22 mouse cellular contexts compared by ENCODE assay signal in genomic region chr13:60179641-60180040, GRCm38 (mm10). TPM values are rescaled to one million over a fixed set of nuclear protein-coding genes. Genes with fewer than 3 reads are reported as not detected.
DNase-seq lines count a peak whose midpoint lies in the region; ATAC-seq and TF ChIP-seq lines count a peak whose summit lies in the region.
"Had no signal": no experiment of that assay in that cellular context is flagged by ENCODE, and none has a peak within 500 bp of the region (broad histone marks: within the 10 kb centered on the region; RNA-seq: fewer than 3 reads in every experiment).

No protein-coding gene starts in this region.

- no peak overlapping the region for H3K4me2 ChIP-seq in hindbrain, postnatal 0 days (ENCODE audit: low read depth, low read length)
- no peak overlapping the region for H3K4me2 ChIP-seq in embryonic facial prominence, embryonic 14.5 days (ENCODE audit: low read depth, low read length)
- no peak overlapping the region for H3K4me2 ChIP-seq in intestine, embryonic 16.5 days (ENCODE audit: low read depth, low read length)
- H3K4me2 ChIP-seq: forebrain, embryonic 12.5 days; heart, embryonic 13.5 days; hindbrain, embryonic 13.5 days; intestine, embryonic 15.5 days had no signal

- WGBS in hindbrain, embryonic 10.5 days = 81% methylated on average over 4 of the region's 4 CpGs
- WGBS in hindbrain, postnatal 0 days = 81% methylated on average over 4 of the region's 4 CpGs
- WGBS in embryonic facial prominence, embryonic 10.5 days = 72% methylated on average over 4 of the region's 4 CpGs
- 72% methylated on average over 4 of the region's 4 CpGs for WGBS in embryonic facial prominence, embryonic 14.5 days
- WGBS in intestine, embryonic 16.5 days = 81% methylated on average over 4 of the region's 4 CpGs

- H3K9me3 ChIP-seq in hindbrain, embryonic 10.5 days = peaks cover 4% of the 10 kb centered on the region; the same call in 1 of the 2 replicates
- no peaks in the 10 kb centered on the region for H3K9me3 ChIP-seq in hindbrain, postnatal 0 days (ENCODE audit: low read length)
- H3K9me3 ChIP-seq in embryonic facial prominence, embryonic 10.5 days = no peaks in the 10 kb centered on the region
- no peaks in the 10 kb centered on the region for H3K9me3 ChIP-seq in embryonic facial prominence, embryonic 14.5 days (ENCODE audit: control insufficient read depth, low read length)
- no peaks in the 10 kb centered on the region for H3K9me3 ChIP-seq in intestine, embryonic 16.5 days (ENCODE audit: control insufficient read depth, low read length)
- H3K9me3 ChIP-seq: forebrain, embryonic 12.5 days; hindbrain, embryonic 13.5 days; intestine, embryonic 15.5 days had no signal

- TF ChIP-seq CTCF in hindbrain, postnatal 0 days (IDR thresholded peaks at IDR 0.05; ENCODE audit: low read depth) = no peak

- ATAC-seq in hindbrain, postnatal 0 days = no peak
- no peak for ATAC-seq in embryonic facial prominence, embryonic 14.5 days (ENCODE audit: low read depth)
- ATAC-seq in intestine, embryonic 16.5 days = no peak
- no peak for ATAC-seq in activated CD4-positive, CD25-positive, alpha-beta regulatory T cell, adult 4 months
- ATAC-seq: intestine, embryonic 15.5 days had no signal

- 0 out of 2 replicates have a peak overlapping the region, but pooled peaks have one; percentile 99 for H3K27ac ChIP-seq in hindbrain, embryonic 10.5 days
- no peak overlapping the region for H3K27ac ChIP-seq in hindbrain, postnatal 0 days
- peak overlapping the region; percentile 99; the same call in 1 of the 2 replicates for H3K27ac ChIP-seq in embryonic facial prominence, embryonic 10.5 days (replicated peaks)
- peak overlapping the region; percentile 100; the same call in 1 of the 2 replicates for H3K27ac ChIP-seq in embryonic facial prominence, embryonic 14.5 days (replicated peaks; ENCODE audit: low read depth, low read length)
- no peak overlapping the region for H3K27ac ChIP-seq in intestine, embryonic 16.5 days (ENCODE audit: low read length)
- H3K27ac ChIP-seq: forebrain, embryonic 12.5 days; heart, embryonic 13.5 days; hindbrain, embryonic 13.5 days had no signal

- H3K9ac ChIP-seq in hindbrain, postnatal 0 days (replicated peaks; ENCODE audit: low read length) = no peak overlapping the region
- no peak overlapping the region for H3K9ac ChIP-seq in embryonic facial prominence, embryonic 14.5 days (ENCODE audit: low read depth, low read length)
- no peak overlapping the region for H3K9ac ChIP-seq in intestine, embryonic 16.5 days (ENCODE audit: low read depth, low read length)
- H3K9ac ChIP-seq: forebrain, embryonic 12.5 days; heart, embryonic 13.5 days; hindbrain, embryonic 13.5 days; intestine, embryonic 15.5 days had no signal

- DNase-seq in hindbrain, embryonic 10.5 days (ENCODE audit: low spot score) = no peak
- no peak for DNase-seq in hindbrain, postnatal 0 days (ENCODE audit: low spot score)
- no peak for DNase-seq in embryonic facial prominence, embryonic 10.5 days (ENCODE audit: low spot score)
- DNase-seq in embryonic facial prominence, embryonic 14.5 days (ENCODE audit: low spot score) = no peak
- DNase-seq in left cerebral cortex, postnatal 25 days (ENCODE audit: low spot score in 2 of 2) = no peak
- DNase-seq: adrenal gland, adult 2 months; adrenal gland, postnatal 25 days; cerebellum, adult 18-20 months; cerebellum, adult 9-11 months; cerebellum, postnatal 36 days; embryo, embryonic 11 days; gastrocnemius, adult 2 months; gastrocnemius, postnatal 25 days; heart, postnatal 4 days; kidney, adult 2 months had no signal

- peaks cover 41% of the 10 kb centered on the region; the same call in 1 of the 2 replicates for H3K4me1 ChIP-seq in hindbrain, embryonic 10.5 days (replicated peaks)
- H3K4me1 ChIP-seq in hindbrain, postnatal 0 days (ENCODE audit: insufficient read depth, low read length) = no peaks in the 10 kb centered on the region; the same call in 1 of the 2 replicates
- peaks cover 25% of the 10 kb centered on the region for H3K4me1 ChIP-seq in embryonic facial prominence, embryonic 10.5 days
- no peaks in the 10 kb centered on the region for H3K4me1 ChIP-seq in embryonic facial prominence, embryonic 14.5 days (ENCODE audit: control insufficient read depth, insufficient read depth, low read length)
- no peaks in the 10 kb centered on the region for H3K4me1 ChIP-seq in intestine, embryonic 16.5 days (ENCODE audit: control insufficient read depth, insufficient read depth, low read length)

- H3K36me3 ChIP-seq in hindbrain, embryonic 10.5 days = peaks cover 7% of the 10 kb centered on the region
- no peaks in the 10 kb centered on the region for H3K36me3 ChIP-seq in hindbrain, postnatal 0 days (ENCODE audit: insufficient read depth, low read length)
- H3K36me3 ChIP-seq in embryonic facial prominence, embryonic 10.5 days (replicated peaks) = peaks cover 11% of the 10 kb centered on the region
- peaks cover 16% of the 10 kb centered on the region for H3K36me3 ChIP-seq in embryonic facial prominence, embryonic 14.5 days (ENCODE audit: control insufficient read depth, insufficient read depth, low read length)
- no peaks in the 10 kb centered on the region for H3K36me3 ChIP-seq in intestine, embryonic 16.5 days (ENCODE audit: control insufficient read depth, insufficient read depth, low read length)
- H3K36me3 ChIP-seq: forebrain, embryonic 12.5 days; heart, embryonic 13.5 days; hindbrain, embryonic 13.5 days; intestine, embryonic 15.5 days had no signal

- no peaks in the 10 kb centered on the region for H3K27me3 ChIP-seq in hindbrain, embryonic 10.5 days (ENCODE audit: insufficient read depth, poor library complexity, severe bottlenecking)
- no peaks in the 10 kb centered on the region for H3K27me3 ChIP-seq in hindbrain, postnatal 0 days (ENCODE audit: insufficient read depth, low read length)
- H3K27me3 ChIP-seq in embryonic facial prominence, embryonic 10.5 days (replicated peaks; ENCODE audit: low read depth, poor library complexity, severe bottlenecking) = no peaks in the 10 kb centered on the region
- H3K27me3 ChIP-seq in embryonic facial prominence, embryonic 14.5 days (replicated peaks; ENCODE audit: control insufficient read depth, insufficient read depth, low read length) = no peaks in the 10 kb centered on the region
- 0 out of 2 replicates have a peak, but pooled peaks cover 4% of the 10 kb centered on the region for H3K27me3 ChIP-seq in intestine, embryonic 16.5 days (replicated peaks; ENCODE audit: control insufficient read depth, insufficient read depth, low read length)
- H3K27me3 ChIP-seq: forebrain, embryonic 12.5 days; heart, embryonic 13.5 days; hindbrain, embryonic 13.5 days; intestine, embryonic 15.5 days had no signal

- no peak overlapping the region for H3K4me3 ChIP-seq in hindbrain, embryonic 10.5 days
- no peak overlapping the region for H3K4me3 ChIP-seq in hindbrain, postnatal 0 days (ENCODE audit: low read length)
- H3K4me3 ChIP-seq in embryonic facial prominence, embryonic 10.5 days = no peak overlapping the region
- H3K4me3 ChIP-seq in embryonic facial prominence, embryonic 14.5 days (ENCODE audit: low read depth, low read length) = no peak overlapping the region
- no peak overlapping the region for H3K4me3 ChIP-seq in intestine, embryonic 16.5 days (ENCODE audit: low read length)
- H3K4me3 ChIP-seq: forebrain, embryonic 12.5 days; gastrocnemius, adult 2 months; heart, embryonic 13.5 days; hindbrain, embryonic 13.5 days; intestine, embryonic 15.5 days had no signal

- intact Hi-C loops in left cerebral cortex, postnatal 25 days (cut with DNase I) = loop anchor here (5.0 kb wide), 7 partner anchors 132 to 337 kb away; no protein-coding TSS in a partner anchor

RNA-seq across cellular contexts. Expression of gene Gas1, which starts 2.5 kb away (rescaled TPM):
- polyA plus RNA-seq in hindbrain, embryonic 10.5 days (2016; fragmentation: Nextera tagmentation; extraction: Ambion mirVana) = 78.7 and 97.1 TPM in 2 replicates
- 60.3 and 81.2 TPM in 2 replicates for total RNA-seq in hindbrain, postnatal 0 days (2014; rRNA removed)
- 16.5 and 17.3 TPM in 2 replicates for polyA plus RNA-seq in hindbrain, postnatal 0 days (2015; fragmentation: Nextera tagmentation; extraction: Ambion mirVana)
- polyA plus RNA-seq in embryonic facial prominence, embryonic 10.5 days (2016; fragmentation: Nextera tagmentation; extraction: Ambion mirVana) = 77.9 and 78.3 TPM in 2 replicates
- polyA plus RNA-seq in embryonic facial prominence, embryonic 14.5 days (2014; fragmentation: Nextera tagmentation; extraction: Ambion mirVana) = 158 and 184 TPM in 2 replicates
- 10 to 100 TPM in 1 of 2 experiments, 1 to 10 TPM in 1; 9.6 to 10.4 TPM for total RNA-seq in left cerebral cortex, postnatal 25 days (2021)
- 22.0 and 31.9 TPM in 2 replicates for polyA plus RNA-seq in intestine, embryonic 16.5 days (2015; fragmentation: Nextera tagmentation; extraction: Ambion mirVana)
- not detected for polyA plus RNA-seq in activated CD4-positive, CD25-positive, alpha-beta regulatory T cell, adult 4 months (2017; shearing (Covaris generic))
- total RNA-seq: granulocyte monocyte progenitor cell, adult 5-6 weeks had no signal

Comparison
In these comparisons a context has a peak if more than half of its experiments do, and no peak if none do; other contexts are left out.
1. H3K27ac ChIP-seq: peak in hindbrain, embryonic 10.5 days (single experiment), embryonic facial prominence, embryonic 10.5 days (single experiment) and embryonic facial prominence, embryonic 14.5 days (single experiment); none in hindbrain, postnatal 0 days (single experiment) and intestine, embryonic 16.5 days (single experiment).
2. RNA of gene Gas1, which starts 2.5 kb away (polyA plus RNA-seq): 158 to 184 TPM in embryonic facial prominence, embryonic 14.5 days, 78.7 to 97.1 TPM in hindbrain, embryonic 10.5 days, 77.9 to 78.3 TPM in embryonic facial prominence, embryonic 10.5 days, 22.0 to 31.9 TPM in intestine, embryonic 16.5 days and 16.5 to 17.3 TPM in hindbrain, postnatal 0 days; not detected in activated CD4-positive, CD25-positive, alpha-beta regulatory T cell, adult 4 months; every median in the first group is over 10 times any median in the second.